Mouse (Mus musculus): ENCODE measurements around the gene Rhox2c.
"Not testable (repeated sequence)": the region's sequence is repeated elsewhere in the genome, so short reads cannot be mapped to it uniquely, and the experiment has no call there.

The Rhox2c gene

GRCm38 (mm10) chrX:37453380-37453779, at the start of gene Rhox2c:
Rhox2c (plus strand) TSS chrX:37453680.
- not testable (repeated sequence) for DNase-seq (ENCODE audit: low read depth, low spot score)

GRCm38 (mm10) chrX:37411767-37412166, 41.7 kb upstream of the Rhox2c start, which contains the start of gene Rhox2b:
Rhox2b (plus strand) TSS chrX:37412067.
- DNase-seq (ENCODE audit: low read depth, low spot score): not testable (repeated sequence)

GRCm38 (mm10) chrX:37432194-37432593, 21.3 kb upstream of the Rhox2c start, which contains the start of gene Rhox4b:
Rhox4b (plus strand) TSS chrX:37432494.
- DNase-seq (ENCODE audit: low read depth, low spot score): not testable (repeated sequence)

- not testable (repeated sequence) for DNase-seq (ENCODE audit: low read depth, low spot score)
Measured at GRCm38 (mm10) chrX:37458285-37458684, 4.8 kb downstream of the Rhox2c start, which contains the start of gene Rhox3c. Rhox3c (plus strand) TSS chrX:37458585.

GRCm38 (mm10) chrX:37480037-37480436, 26.6 kb downstream of the Rhox2c start, which contains the start of gene Rhox4c:
Rhox4c (plus strand) TSS chrX:37480337.
- DNase-seq (ENCODE audit: low read depth, low spot score): not testable (repeated sequence)

- not testable (repeated sequence) for DNase-seq (ENCODE audit: low read depth, low spot score)
Measured at GRCm38 (mm10) chrX:37514059-37514458, 60.6 kb downstream of the Rhox2c start, which contains the start of gene Rhox4d. Rhox4d (plus strand) TSS chrX:37514359.

Measured in retina, postnatal 7 days (tissue).